Mouse (Mus musculus) c-Kit-positive CD71-positive TER-119-positive erythroid progenitor cells, embryonic 14.5 days (primary cell): ENCODE results near the gene Mgat4b.
"Not testable (repeated sequence)": the region's sequence is repeated elsewhere in the genome, so short reads cannot be mapped to it uniquely, and the experiment has no call there.

Source experiments
- DNase-seq: peaks from one replicate; pipeline ENCODE4 v3.0.0-alpha.2; 2013; ENCODE audit warnings: low spot score

The Mgat4b gene

GRCm38 (mm10) chr11:50210505-50211151 lies at the start of gene Mgat4b, which contains the start of gene Sqstm1:
Gene Mgat4b (plus strand): TSS chr11:50210890.
Gene Sqstm1 (minus strand): TSS chr11:50210827.
- peak; percentile 79 for DNase-seq

- peak; percentile 73 for DNase-seq
These were observed 48.9 kb upstream of the Mgat4b start for GRCm38 (mm10) chr11:50161578-50162304.

GRCm38 (mm10) chr11:50162338-50163050 lies 48.2 kb upstream of the Mgat4b start:
- no peak for DNase-seq

GRCm38 (mm10) chr11:50168352-50168751 lies 42.3 kb upstream of the Mgat4b start:
- DNase-seq: no peak

- DNase-seq: not testable (repeated sequence)
These were observed 36.5 kb upstream of the Mgat4b start, which contains the start of gene Mrnip for GRCm38 (mm10) chr11:50174111-50174729. Gene Mrnip (plus strand): TSS chr11:50174444.

- DNase-seq: peak; percentile 97
These were observed 35.9 kb upstream of the Mgat4b start for GRCm38 (mm10) chr11:50174730-50175187.

GRCm38 (mm10) chr11:50176351-50176750 lies 34.3 kb upstream of the Mgat4b start:
- DNase-seq: no peak

GRCm38 (mm10) chr11:50177111-50177510 lies 33.6 kb upstream of the Mgat4b start:
- no peak for DNase-seq

GRCm38 (mm10) chr11:50178532-50179488 lies 31.9 kb upstream of the Mgat4b start:
- no peak for DNase-seq

GRCm38 (mm10) chr11:50180478-50181231 lies 30.0 kb upstream of the Mgat4b start:
- DNase-seq: no peak

GRCm38 (mm10) chr11:50182702-50183101 lies 28.0 kb upstream of the Mgat4b start:
- no peak for DNase-seq

GRCm38 (mm10) chr11:50184788-50185187 lies 25.9 kb upstream of the Mgat4b start:
- no peak for DNase-seq

GRCm38 (mm10) chr11:50188682-50189081 lies 22.0 kb upstream of the Mgat4b start:
- no peak for DNase-seq

- DNase-seq: no peak
These were observed 20.3 kb upstream of the Mgat4b start for GRCm38 (mm10) chr11:50190362-50190761.

GRCm38 (mm10) chr11:50192278-50192677 lies 18.4 kb upstream of the Mgat4b start:
- DNase-seq: no peak

GRCm38 (mm10) chr11:50194070-50194469 lies 16.6 kb upstream of the Mgat4b start:
- no peak for DNase-seq

GRCm38 (mm10) chr11:50194793-50195192 lies 15.9 kb upstream of the Mgat4b start:
- no peak for DNase-seq

GRCm38 (mm10) chr11:50197500-50197899 lies 13.2 kb upstream of the Mgat4b start:
- no peak for DNase-seq

GRCm38 (mm10) chr11:50198219-50198846 lies 12.4 kb upstream of the Mgat4b start:
- DNase-seq: no peak

- DNase-seq: no peak
These were observed 11.8 kb upstream of the Mgat4b start for GRCm38 (mm10) chr11:50198916-50199315.
